ENCODE assay signal across 14 mouse cellular contexts in genomic region chr16:4777905-4778609, GRCm38 (mm10). TPM values are rescaled to one million over a fixed set of nuclear protein-coding genes. Genes with fewer than 3 reads are reported as not detected.
DNase-seq lines count a peak whose midpoint lies in the region; ATAC-seq and TF ChIP-seq lines count a peak whose summit lies in the region.
"Had no signal": no experiment of that assay in that cellular context is flagged by ENCODE, and none has a peak within 500 bp of the region (broad histone marks: within the 10 kb centered on the region; RNA-seq: fewer than 3 reads in every experiment).

No protein-coding gene starts in this region.

- no peak overlapping the region for H3K27ac ChIP-seq in embryonic facial prominence, embryonic 15.5 days (replicated peaks)
- no peak overlapping the region for H3K27ac ChIP-seq in embryonic facial prominence, embryonic 10.5 days (replicated peaks)
- no peak overlapping the region for H3K27ac ChIP-seq in midbrain, postnatal 0 days (ENCODE audit: low read depth, low read length)

- H3K4me1 ChIP-seq in embryonic facial prominence, embryonic 15.5 days, result peaks cover 25% of the 10 kb centered on the region
- H3K4me1 ChIP-seq in embryonic facial prominence, embryonic 10.5 days, result 0 out of 2 replicates have a peak, but pooled peaks cover 4% of the 10 kb centered on the region
- H3K4me1 ChIP-seq in midbrain, postnatal 0 days (ENCODE audit: insufficient read depth, low read length), result no peaks in the 10 kb centered on the region

- no peak for TF ChIP-seq CTCF in midbrain, postnatal 0 days (IDR thresholded peaks at IDR 0.05)

- H3K9me3 ChIP-seq in embryonic facial prominence, embryonic 15.5 days (replicated peaks), result no peaks in the 10 kb centered on the region
- no peaks in the 10 kb centered on the region for H3K9me3 ChIP-seq in embryonic facial prominence, embryonic 10.5 days
- H3K9me3 ChIP-seq in midbrain, postnatal 0 days (ENCODE audit: low read length), result no peaks in the 10 kb centered on the region

- H3K27me3 ChIP-seq in embryonic facial prominence, embryonic 15.5 days, result no peaks in the 10 kb centered on the region
- H3K27me3 ChIP-seq in embryonic facial prominence, embryonic 10.5 days (replicated peaks; ENCODE audit: low read depth, poor library complexity, severe bottlenecking), result no peaks in the 10 kb centered on the region
- H3K27me3 ChIP-seq in midbrain, postnatal 0 days (ENCODE audit: insufficient read depth, low read length), result no peaks in the 10 kb centered on the region

- no peak overlapping the region for H3K9ac ChIP-seq in embryonic facial prominence, embryonic 15.5 days
- no peak overlapping the region for H3K9ac ChIP-seq in midbrain, postnatal 0 days (replicated peaks; ENCODE audit: low read length, poor library complexity, severe bottlenecking)

- H3K4me3 ChIP-seq in embryonic facial prominence, embryonic 15.5 days (replicated peaks), result no peak overlapping the region
- no peak overlapping the region for H3K4me3 ChIP-seq in embryonic facial prominence, embryonic 10.5 days
- H3K4me3 ChIP-seq in midbrain, postnatal 0 days (ENCODE audit: low read depth, low read length), result no peak overlapping the region
- H3K4me3 ChIP-seq: erythroblast, embryonic 14.5 days had no signal

- ATAC-seq in embryonic facial prominence, embryonic 15.5 days (ENCODE audit: insufficient number of reproducible peaks, low FRiP score, low TSS enrichment, low read depth), result 0 out of 2 replicates have a peak, but pooled peaks have one; percentile 13
- ATAC-seq in erythroid progenitor cell, adult 5-6 weeks (replicated peaks; ENCODE audit: low FRiP score, poor library complexity, severe bottlenecking), result no peak
- no peak for ATAC-seq in midbrain, postnatal 0 days (ENCODE audit: low FRiP score)
- ATAC-seq: activated CD4-positive, CD25-positive, alpha-beta regulatory T cell, adult 4 months had no signal

- WGBS in embryonic facial prominence, embryonic 15.5 days, result 88% methylated on average over 4 of the region's 4 CpGs
- WGBS in embryonic facial prominence, embryonic 10.5 days, result 93% methylated on average over 4 of the region's 4 CpGs
- WGBS in large intestine, adult 2 months, result 37% methylated on average over 4 of the region's 4 CpGs
- WGBS in midbrain, postnatal 0 days, result 95% methylated on average over 4 of the region's 4 CpGs

- no peak overlapping the region for H3K4me2 ChIP-seq in embryonic facial prominence, embryonic 15.5 days (replicated peaks)
- H3K4me2 ChIP-seq in midbrain, postnatal 0 days (ENCODE audit: low read depth, low read length, poor library complexity, severe bottlenecking), result no peak overlapping the region
- H3K4me2 ChIP-seq: liver, embryonic 11.5 days had no signal

- DNase-seq in embryonic facial prominence, embryonic 10.5 days (ENCODE audit: low spot score), result no peak
- DNase-seq in 3T3-L1 (ENCODE audit: low read depth, low spot score), result peak; percentile 79
- peak; percentile 45 for DNase-seq in cerebellum, adult 9-11 months
- peak; percentile 81 for DNase-seq in large intestine, adult 2 months (ENCODE audit: low read depth, low spot score)
- no peak for DNase-seq in frontal cortex, adult 2 months (ENCODE audit: extremely low spot score in 1 of 2, low spot score in 1 of 2)
- no peak for DNase-seq in midbrain, postnatal 0 days (ENCODE audit: low spot score)
- DNase-seq: gastrocnemius, postnatal 25 days; heart, postnatal 36 days; right cerebral cortex, postnatal 4 days had no signal

- peaks cover 4% of the 10 kb centered on the region; the same call in 1 of the 2 replicates for H3K36me3 ChIP-seq in embryonic facial prominence, embryonic 15.5 days
- peaks cover 49% of the 10 kb centered on the region for H3K36me3 ChIP-seq in embryonic facial prominence, embryonic 10.5 days (replicated peaks)
- no peaks in the 10 kb centered on the region for H3K36me3 ChIP-seq in midbrain, postnatal 0 days (ENCODE audit: insufficient read depth, low read length)

RNA-seq across cellular contexts. Expression of gene Cdip1, which starts 12.0 kb away (rescaled TPM):
- 90.6 and 96.6 TPM in 2 replicates for polyA plus RNA-seq in embryonic facial prominence, embryonic 15.5 days (2015; fragmentation: Nextera tagmentation; extraction: Ambion mirVana)
- polyA plus RNA-seq in embryonic facial prominence, embryonic 10.5 days (2016; fragmentation: Nextera tagmentation; extraction: Ambion mirVana), result 112 and 116 TPM in 2 replicates
- polyA plus RNA-seq in large intestine, adult 2 months (2012; rRNA removed), result 29.6 and 56.2 TPM in 2 replicates
- 187 TPM in 2 replicates for polyA plus RNA-seq in frontal cortex, adult 2 months (2012; rRNA removed)
- 2.5 and 6.1 TPM in 2 replicates for total RNA-seq in erythroid progenitor cell, adult 5-6 weeks (2015; ENCODE audit: low replicate concordance)
- 4.5 TPM in 2 replicates for total RNA-seq in erythroid progenitor cell, adult 5-6 weeks (2017; ENCODE audit: low replicate concordance)
- total RNA-seq in midbrain, postnatal 0 days (2014; rRNA removed), result 122 and 130 TPM in 2 replicates
- polyA plus RNA-seq in midbrain, postnatal 0 days (2015; fragmentation: Nextera tagmentation; extraction: Ambion mirVana), result 131 and 139 TPM in 2 replicates

RNA-seq across cellular contexts. Expression of gene Hmox2, which starts 51.9 kb away (rescaled TPM):
- polyA plus RNA-seq in embryonic facial prominence, embryonic 15.5 days (2015; fragmentation: Nextera tagmentation; extraction: Ambion mirVana), result 100 and 101 TPM in 2 replicates
- 84.6 and 91.9 TPM in 2 replicates for polyA plus RNA-seq in embryonic facial prominence, embryonic 10.5 days (2016; fragmentation: Nextera tagmentation; extraction: Ambion mirVana)
- 27.8 and 34.5 TPM in 2 replicates for polyA plus RNA-seq in large intestine, adult 2 months (2012; rRNA removed)
- polyA plus RNA-seq in frontal cortex, adult 2 months (2012; rRNA removed), result 95.8 and 101 TPM in 2 replicates
- total RNA-seq in erythroid progenitor cell, adult 5-6 weeks (2015; ENCODE audit: low replicate concordance), result 10.1 and 13.0 TPM in 2 replicates
- total RNA-seq in erythroid progenitor cell, adult 5-6 weeks (2017; ENCODE audit: low replicate concordance), result 8.5 and 13.0 TPM in 2 replicates
- 37.9 and 43.2 TPM in 2 replicates for total RNA-seq in midbrain, postnatal 0 days (2014; rRNA removed)
- 92.7 and 102 TPM in 2 replicates for polyA plus RNA-seq in midbrain, postnatal 0 days (2015; fragmentation: Nextera tagmentation; extraction: Ambion mirVana)

RNA-seq across cellular contexts. Expression of gene 4930562C15Rik, which starts 57.2 kb away (rescaled TPM):
- polyA plus RNA-seq in embryonic facial prominence, embryonic 15.5 days (2015; fragmentation: Nextera tagmentation; extraction: Ambion mirVana), result 0.32 and 0.63 TPM in 2 replicates
- polyA plus RNA-seq in embryonic facial prominence, embryonic 10.5 days (2016; fragmentation: Nextera tagmentation; extraction: Ambion mirVana), result 0.25 and 0.66 TPM in 2 replicates
- not detected in 2 replicates for polyA plus RNA-seq in large intestine, adult 2 months (2012; rRNA removed)
- polyA plus RNA-seq in frontal cortex, adult 2 months (2012; rRNA removed), result 0.08 TPM in 1 of 2 replicates, not detected in the other
- total RNA-seq in erythroid progenitor cell, adult 5-6 weeks (2015; ENCODE audit: low replicate concordance), result not detected in 2 replicates
- not detected in 2 replicates for total RNA-seq in erythroid progenitor cell, adult 5-6 weeks (2017; ENCODE audit: low replicate concordance)
- total RNA-seq in midbrain, postnatal 0 days (2014; rRNA removed), result not detected in 2 replicates
- polyA plus RNA-seq in midbrain, postnatal 0 days (2015; fragmentation: Nextera tagmentation; extraction: Ambion mirVana), result 0.47 TPM in 1 of 2 replicates, not detected in the other
- total RNA-seq: gastrocnemius, postnatal 25 days; heart, postnatal 36 days had no signal
- polyA plus RNA-seq: erythroblast, embryonic 14.5 days had no signal

RNA-seq across cellular contexts. Expression of gene Nmral1, which starts 58.9 kb away (rescaled TPM):
- 51.3 and 52.5 TPM in 2 replicates for polyA plus RNA-seq in embryonic facial prominence, embryonic 15.5 days (2015; fragmentation: Nextera tagmentation; extraction: Ambion mirVana)
- polyA plus RNA-seq in embryonic facial prominence, embryonic 10.5 days (2016; fragmentation: Nextera tagmentation; extraction: Ambion mirVana), result 218 and 228 TPM in 2 replicates
- polyA plus RNA-seq in large intestine, adult 2 months (2012; rRNA removed), result 8.0 and 12.7 TPM in 2 replicates
- polyA plus RNA-seq in frontal cortex, adult 2 months (2012; rRNA removed), result 18.5 and 22.1 TPM in 2 replicates
- 22.2 and 37.8 TPM in 2 replicates for total RNA-seq in erythroid progenitor cell, adult 5-6 weeks (2015; ENCODE audit: low replicate concordance)
- total RNA-seq in erythroid progenitor cell, adult 5-6 weeks (2017; ENCODE audit: low replicate concordance), result 24.3 and 41.7 TPM in 2 replicates
- 27.5 and 33.5 TPM in 2 replicates for total RNA-seq in midbrain, postnatal 0 days (2014; rRNA removed)
- 37.1 and 41.2 TPM in 2 replicates for polyA plus RNA-seq in midbrain, postnatal 0 days (2015; fragmentation: Nextera tagmentation; extraction: Ambion mirVana)

Comparison
In these comparisons a context has a peak if more than half of its experiments do, and no peak if none do; other contexts are left out.
1. DNase-seq: peak in 3T3-L1 (single experiment), cerebellum, adult 9-11 months (single experiment) and large intestine, adult 2 months (single experiment); none in embryonic facial prominence, embryonic 10.5 days (single experiment), frontal cortex, adult 2 months (0 of 2) and midbrain, postnatal 0 days (single experiment).